Mouse (Mus musculus) spleen, adult 18-20 months (tissue): ENCODE results near the gene Bad.

Experiments used
- DNase-seq, 2 experiments: peaks; one replicate each; pipeline ENCODE4 v3.0.0; 2022; ENCODE audit warnings: mixed read lengths in 2 of 2

Gene Bad

GRCm38 (mm10) chr19:6915276-6915675, 26.4 kb upstream of the Bad start:
- no peak for DNase-seq

- no peak for DNase-seq
These were observed 25.2 kb upstream of the Bad start for GRCm38 (mm10) chr19:6916496-6916895.

- DNase-seq = no peak
These were observed 23.3 kb upstream of the Bad start for GRCm38 (mm10) chr19:6918321-6918720.

GRCm38 (mm10) chr19:6919431-6919830, 22.2 kb upstream of the Bad start:
- DNase-seq = no peak

- no peak for DNase-seq
These were observed 21.6 kb upstream of the Bad start for GRCm38 (mm10) chr19:6919876-6920740.

GRCm38 (mm10) chr19:6920741-6921636, 20.7 kb upstream of the Bad start:
- DNase-seq = peak; percentile 58 to 68

GRCm38 (mm10) chr19:6921647-6922567, 19.8 kb upstream of the Bad start, which contains the start of gene Esrra:
Gene Esrra, minus strand, starts transcription at chr19:6921813.
- DNase-seq = peak; percentile 100

GRCm38 (mm10) chr19:6922901-6923735, 18.5 kb upstream of the Bad start:
- DNase-seq = no peak

- DNase-seq = peak; percentile 68 to 91
These were observed 17.0 kb upstream of the Bad start for GRCm38 (mm10) chr19:6924461-6925306.

- DNase-seq = no peak
These were observed 16.4 kb upstream of the Bad start, which contains the start of gene Catsperz for GRCm38 (mm10) chr19:6925307-6925573. Gene Catsperz, minus strand, starts transcription at chr19:6925380.

- no peak for DNase-seq
These were observed 15.9 kb upstream of the Bad start for GRCm38 (mm10) chr19:6925611-6926329.

GRCm38 (mm10) chr19:6926559-6927255, 15.0 kb upstream of the Bad start:
- DNase-seq = no peak

- no peak for DNase-seq
These were observed 13.6 kb upstream of the Bad start for GRCm38 (mm10) chr19:6928080-6928479.

- no peak for DNase-seq
These were observed 10.7 kb upstream of the Bad start for GRCm38 (mm10) chr19:6931002-6931401.

- DNase-seq = no peak
These were observed 9.6 kb upstream of the Bad start for GRCm38 (mm10) chr19:6932018-6932417.

- no peak for DNase-seq
These were observed 8.6 kb upstream of the Bad start for GRCm38 (mm10) chr19:6933102-6933435.

GRCm38 (mm10) chr19:6933436-6934194, 8.0 kb upstream of the Bad start:
- no peak for DNase-seq

GRCm38 (mm10) chr19:6934195-6934977, 7.3 kb upstream of the Bad start, which contains the start of gene Kcnk4:
Gene Kcnk4, minus strand, starts transcription at chr19:6934515.
- no peak for DNase-seq
